Mouse (Mus musculus) embryo, embryonic 10 days (tissue): ENCODE measurements around the gene Scn11a.

Source experiments
- DNase-seq: peaks from one replicate; pipeline ENCODE4 v3.0.0-alpha.2; 2015; ENCODE audit warnings: low spot score

The Scn11a gene

GRCm38 (mm10) chr9:119795254-119795912, 29.9 kb downstream of the Scn11a start:
- DNase-seq: no peak

GRCm38 (mm10) chr9:119794470-119794869, 30.8 kb downstream of the Scn11a start:
- no peak for DNase-seq

DNA sequence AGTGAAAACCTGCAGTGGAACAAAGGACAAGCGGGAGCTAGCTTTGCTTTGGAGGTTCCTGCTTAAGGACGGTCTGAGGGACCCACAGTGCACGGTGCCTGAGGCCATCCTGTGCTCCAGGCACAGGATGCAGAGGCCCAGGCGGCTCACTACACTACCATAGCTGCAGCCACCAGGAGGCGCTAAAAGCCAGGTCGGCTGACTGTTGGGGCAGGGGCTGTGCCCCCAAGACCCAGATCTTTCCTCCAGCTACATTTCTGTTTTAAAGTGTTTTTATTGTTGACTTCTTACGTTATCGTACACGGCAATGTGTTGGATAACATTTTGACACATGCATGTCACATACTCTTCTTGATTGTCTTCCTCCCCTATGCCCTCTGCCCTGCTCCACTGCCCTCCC, 32.8 kb downstream of the Scn11a start:
- DNase-seq: peak; percentile 19

DNA sequence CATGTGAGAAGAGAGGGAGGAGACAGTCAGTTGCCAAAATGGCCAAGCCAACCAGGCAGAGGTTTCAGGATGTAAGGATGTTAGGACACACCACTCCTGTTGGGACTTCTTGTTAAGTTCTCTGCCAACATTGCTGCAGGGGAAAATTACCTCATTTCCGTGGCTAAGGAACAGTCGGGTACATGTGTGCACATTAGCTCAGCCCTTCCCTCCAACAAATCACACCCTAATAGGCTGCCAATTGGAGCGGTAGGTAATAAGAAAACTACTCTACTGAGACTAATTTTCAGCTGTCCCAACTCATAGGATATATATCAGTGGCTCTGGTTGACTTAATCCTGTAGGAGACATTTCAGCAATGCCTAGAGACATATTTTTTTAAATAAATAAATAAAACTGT, 44.4 kb downstream of the Scn11a start:
- no peak for DNase-seq

GRCm38 (mm10) chr9:119776661-119777060, 48.6 kb downstream of the Scn11a start:
- no peak for DNase-seq

- peak; percentile 29 for DNase-seq
Observed at GRCm38 (mm10) chr9:119768585-119768984, 56.7 kb downstream of the Scn11a start.

- no peak for DNase-seq
Observed at GRCm38 (mm10) chr9:119760226-119760625, 65.0 kb downstream of the Scn11a start.

DNA sequence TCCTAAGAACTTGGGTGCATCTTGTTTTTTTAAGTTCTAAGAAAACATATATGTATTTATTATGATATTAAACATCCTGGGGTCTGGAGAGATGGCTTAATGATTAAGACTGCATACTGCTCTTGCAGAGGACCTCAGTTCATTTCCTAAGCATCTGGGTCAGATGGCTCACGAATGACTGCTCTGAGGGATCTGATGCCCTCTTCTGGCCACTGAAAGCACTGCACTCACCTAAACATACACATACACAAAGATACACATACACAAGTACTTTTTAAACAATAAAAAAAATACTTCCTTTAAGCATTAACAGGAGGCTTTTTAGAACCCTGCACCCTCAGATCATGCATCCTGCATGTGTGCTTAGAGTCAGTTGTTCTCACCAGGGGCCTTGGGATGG, 65.8 kb downstream of the Scn11a start:
- no peak for DNase-seq

DNA sequence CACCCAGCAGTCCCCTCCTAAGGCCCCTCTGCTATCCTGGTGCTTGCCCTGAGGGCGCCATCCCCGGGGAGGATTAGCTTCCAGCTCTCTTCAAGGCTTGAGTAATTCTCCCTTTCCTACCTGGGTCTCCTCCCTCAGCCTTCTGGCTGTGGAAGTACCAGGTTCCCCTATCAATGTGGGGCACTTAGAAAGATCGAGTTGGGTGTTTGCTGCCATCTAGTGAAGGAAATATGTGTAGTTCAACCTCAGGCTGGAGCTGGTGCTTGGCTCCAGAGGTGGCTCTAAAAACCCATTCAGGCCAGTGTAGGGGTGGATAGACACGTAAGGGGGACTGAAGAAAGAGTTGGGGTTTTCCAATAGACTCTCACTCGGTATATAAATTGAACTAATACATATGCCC, 73.7 kb downstream of the Scn11a start:
- peak; percentile 75 for DNase-seq

DNA sequence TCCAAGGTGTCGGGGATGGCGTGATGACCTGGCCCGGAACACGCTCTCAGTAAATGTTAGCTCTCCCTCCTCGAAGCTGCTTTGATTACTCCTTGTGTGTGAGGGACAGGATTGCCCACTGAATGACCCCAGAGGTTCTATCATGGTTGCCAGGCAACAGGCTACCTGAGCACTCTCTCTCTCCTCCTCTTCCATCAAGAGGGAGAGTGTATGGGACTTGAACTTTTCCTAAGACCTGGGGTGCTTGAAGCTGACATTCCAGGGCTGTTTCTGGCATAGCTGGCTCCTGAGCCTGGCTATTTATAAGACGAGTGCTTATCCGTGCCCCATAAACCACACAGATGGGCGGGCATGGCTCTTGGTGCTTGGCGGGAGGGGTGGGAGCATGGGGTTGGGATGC, 76.1 kb downstream of the Scn11a start:
- no peak for DNase-seq

DNA sequence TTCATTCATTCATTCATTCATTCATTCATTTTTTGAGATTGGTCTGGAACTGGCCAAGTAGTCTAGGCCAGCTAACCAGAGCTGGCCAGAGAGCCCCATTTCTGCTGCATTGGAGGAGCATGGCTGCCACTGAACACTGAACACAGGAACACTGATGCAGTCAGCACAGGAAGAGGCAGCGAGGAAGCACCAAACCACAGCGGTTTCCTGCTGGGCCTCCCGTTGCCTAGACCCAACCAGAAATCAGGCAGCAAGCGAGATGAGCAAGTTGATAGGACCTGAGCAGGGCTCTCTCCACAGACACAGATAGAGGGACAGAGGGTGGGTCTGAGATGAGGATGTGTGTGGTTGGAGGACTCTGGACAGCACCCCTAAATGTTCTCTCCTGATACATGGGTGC, 81.4 kb downstream of the Scn11a start:
- no peak for DNase-seq

DNA sequence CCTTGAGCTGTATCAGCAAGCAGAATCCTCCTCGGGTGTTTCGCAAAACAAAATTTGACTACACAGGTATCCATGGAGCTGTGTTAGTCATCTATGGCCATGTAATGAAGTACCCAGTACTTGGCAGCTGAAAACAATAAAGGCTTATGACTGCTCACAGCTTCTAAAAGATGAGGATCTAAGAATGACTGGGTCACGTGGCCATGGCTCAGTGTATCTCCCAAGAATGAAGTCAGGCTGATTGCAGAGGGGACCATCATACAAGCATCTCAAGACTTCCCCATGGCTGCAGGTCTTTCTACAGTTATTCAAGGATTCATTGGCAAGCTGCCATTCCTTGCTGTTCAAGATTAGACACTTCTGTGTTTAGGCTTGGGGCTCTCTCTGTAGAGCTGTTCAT, 81.9 kb downstream of the Scn11a start:
- no peak for DNase-seq

DNA sequence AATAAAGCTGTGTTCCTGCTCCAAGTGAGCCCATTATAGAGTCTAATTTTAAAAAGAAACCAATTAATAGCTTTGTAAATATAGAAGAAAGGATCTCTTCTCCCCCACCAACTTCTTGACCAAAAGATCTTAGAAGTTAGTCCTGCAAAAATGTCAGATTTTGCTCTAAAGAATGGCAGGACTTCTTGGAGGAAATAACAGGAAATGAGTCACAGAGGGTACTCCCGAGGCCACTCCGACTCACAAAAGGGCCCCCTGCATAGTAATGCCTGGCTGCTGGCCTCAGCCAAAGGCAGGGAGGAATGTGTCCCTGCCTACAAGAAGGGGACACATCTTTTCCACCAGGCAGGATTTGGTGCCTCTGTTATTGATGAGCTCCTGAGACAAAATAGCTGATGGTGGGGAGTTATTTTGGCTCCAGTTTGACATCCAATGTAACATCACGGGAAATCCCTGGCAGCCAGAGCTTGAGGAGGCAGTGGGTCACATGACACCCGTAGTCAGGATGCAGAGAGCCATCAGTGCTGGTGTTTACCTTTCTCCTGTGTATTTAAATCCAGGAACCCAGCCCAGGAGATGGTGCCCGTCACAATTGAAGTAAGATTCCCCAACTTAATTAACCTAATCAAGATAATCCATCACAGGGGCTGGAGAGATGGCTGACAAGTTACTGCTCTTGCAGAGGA, 84.0 kb downstream of the Scn11a start:
- no peak for DNase-seq

- DNase-seq: no peak
Observed at GRCm38 (mm10) chr9:119728412-119729097, 96.7 kb downstream of the Scn11a start.

- no peak for DNase-seq
Observed at GRCm38 (mm10) chr9:119726990-119727389, 98.3 kb downstream of the Scn11a start.

DNA sequence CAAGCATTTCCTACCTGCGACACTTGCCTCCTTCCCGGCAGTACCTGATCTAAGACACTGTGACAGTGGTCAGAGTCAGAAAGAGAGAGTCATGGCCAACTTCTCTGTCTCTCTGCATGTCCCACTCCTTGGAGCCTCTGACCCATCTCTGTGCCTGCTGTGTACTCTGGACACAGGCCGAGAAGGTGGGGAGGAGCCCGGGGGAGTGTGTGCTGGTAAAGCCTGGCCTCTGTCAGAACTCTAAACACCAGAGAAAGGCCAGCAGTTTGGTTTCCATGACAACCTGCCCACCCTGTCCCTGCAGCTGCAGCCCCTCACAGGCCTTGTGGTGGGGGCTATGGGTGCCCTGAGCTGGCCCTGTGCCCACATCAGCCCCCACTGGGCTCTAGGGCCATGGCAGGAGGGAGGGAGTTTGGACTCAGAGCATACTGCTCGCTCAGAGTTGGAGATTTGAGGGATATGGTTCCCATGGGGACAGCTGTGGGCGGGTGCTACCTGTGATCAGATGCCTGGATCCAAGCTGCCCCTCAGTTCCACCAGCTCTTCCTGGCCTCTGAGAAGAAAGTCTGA, 99.9 kb downstream of the Scn11a start:
- no peak for DNase-seq

DNA sequence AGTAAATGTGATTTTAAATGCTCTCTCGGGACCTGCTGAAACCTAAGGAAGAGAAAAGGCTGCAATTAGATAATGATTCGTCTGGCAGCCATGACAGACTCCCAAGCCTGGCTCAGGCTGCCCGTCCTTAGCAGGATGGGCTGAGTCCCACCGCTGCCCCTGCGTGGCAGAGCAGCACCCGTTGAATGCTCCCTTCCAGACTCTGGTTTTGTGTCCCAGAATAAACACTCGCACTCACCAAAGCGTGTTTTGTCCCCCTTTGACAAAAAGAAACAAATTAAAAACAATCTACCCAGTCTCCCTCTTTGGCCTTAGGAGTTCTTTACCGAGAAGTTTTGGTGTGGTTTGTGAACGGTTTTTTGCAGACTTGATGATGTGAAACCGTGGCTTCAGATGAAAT, 106.0 kb downstream of the Scn11a start, which contains the start of gene Scn10a:
TSS of gene Scn10a (minus strand) at position 101 of the 400 bp plus-strand sequence.
- no peak for DNase-seq

GRCm38 (mm10) chr9:119706700-119707099, 118.6 kb downstream of the Scn11a start:
- DNase-seq: peak; percentile 93
